Mouse (Mus musculus) kidney, postnatal 36 days (tissue): ENCODE measurements around the gene Gdpd1.
"Not testable (repeated sequence)": the region's sequence is repeated elsewhere in the genome, so short reads cannot be mapped to it uniquely, and the experiment has no call there.

Source experiments
- DNase-seq, 2 experiments: peaks; one replicate each; pipeline ENCODE4 v3.0.0; 2021 to 2022; ENCODE audit warnings: mixed read lengths in 2 of 2

Gdpd1 gene

DNA sequence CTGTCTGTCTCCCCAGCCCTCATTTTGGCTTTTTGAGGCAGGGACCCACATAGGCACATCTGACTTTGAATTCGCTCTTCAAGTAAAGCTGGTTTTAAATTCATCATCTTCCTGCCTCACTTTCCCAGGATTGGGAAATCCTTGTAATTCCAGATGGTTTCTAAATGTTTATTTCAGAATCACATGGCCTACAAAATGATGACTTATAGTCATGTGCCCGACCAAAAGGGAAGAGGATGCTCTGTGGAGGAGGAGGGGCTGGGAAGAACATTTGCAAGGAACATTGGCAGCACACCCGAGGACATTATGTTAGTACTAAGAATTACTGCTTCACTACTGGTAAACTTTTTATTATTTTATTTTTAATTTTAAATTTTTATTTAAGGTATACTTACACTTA, 48.5 kb downstream of the Gdpd1 start:
- DNase-seq: peak in 1 of 2 experiments; percentile 45

DNA sequence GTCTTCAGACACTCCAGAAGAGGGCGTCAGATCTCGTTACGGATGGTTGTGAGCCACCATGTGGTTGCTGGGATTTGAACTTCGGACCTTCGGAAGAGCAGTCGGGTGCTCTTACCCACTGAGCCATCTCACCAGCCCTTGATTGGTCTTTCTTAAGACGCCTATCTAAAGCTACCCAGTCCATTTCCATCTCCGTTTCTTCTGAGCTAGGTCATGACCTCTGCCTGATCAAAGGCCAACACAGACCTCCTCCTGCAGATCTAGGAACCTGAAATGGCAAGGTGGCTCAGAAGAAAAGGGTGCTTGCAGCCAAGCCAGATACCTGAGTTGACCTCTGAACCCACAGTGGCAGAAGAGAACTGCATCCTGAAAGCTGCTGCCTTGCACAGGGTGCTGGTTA, 50.6 kb downstream of the Gdpd1 start:
- DNase-seq: not testable (repeated sequence)

GRCm38 (mm10) chr11:87022765-87023164, 51.1 kb downstream of the Gdpd1 start:
- no peak for DNase-seq

DNA sequence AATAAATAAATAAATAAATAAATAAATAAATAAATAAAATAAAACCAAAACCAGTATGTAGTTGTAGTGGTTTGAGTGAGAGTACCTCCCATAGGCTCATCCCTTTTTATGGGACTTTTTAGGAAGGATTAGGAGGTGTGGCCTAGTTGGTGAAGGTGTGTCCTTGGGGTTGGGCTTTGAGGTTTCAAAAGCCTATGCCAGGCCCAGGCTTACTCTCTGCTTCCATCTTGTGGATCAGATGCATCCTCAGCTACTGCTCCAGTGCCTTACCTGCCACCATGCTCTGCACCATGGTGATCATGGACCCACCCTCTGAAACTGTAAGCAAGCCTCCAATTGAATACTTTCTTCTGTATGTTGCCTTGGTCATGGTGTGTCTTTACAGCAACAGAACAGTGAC, 52.3 kb downstream of the Gdpd1 start:
- no peak for DNase-seq

DNA sequence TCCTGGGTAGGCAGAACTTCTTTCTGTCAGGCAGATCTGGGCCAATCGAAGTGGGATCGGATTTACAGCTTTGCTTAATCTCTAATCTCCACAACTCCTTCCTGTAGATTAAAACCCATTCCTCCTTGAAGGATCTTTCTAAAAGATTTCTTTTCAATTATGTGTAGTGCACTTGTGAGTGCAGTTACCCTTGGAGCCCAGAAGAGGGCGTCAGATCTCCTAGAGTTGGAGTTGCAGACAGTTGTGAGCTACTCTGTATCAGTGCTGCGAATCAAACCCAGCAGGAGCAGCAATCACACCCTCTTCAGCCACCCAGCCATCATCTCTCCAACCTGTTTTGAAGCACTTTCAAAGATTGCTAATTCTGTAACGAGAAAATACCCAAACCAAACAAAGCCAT, 53.4 kb downstream of the Gdpd1 start:
- no peak for DNase-seq

GRCm38 (mm10) chr11:87019431-87019830, 54.4 kb downstream of the Gdpd1 start:
- no peak for DNase-seq

DNA sequence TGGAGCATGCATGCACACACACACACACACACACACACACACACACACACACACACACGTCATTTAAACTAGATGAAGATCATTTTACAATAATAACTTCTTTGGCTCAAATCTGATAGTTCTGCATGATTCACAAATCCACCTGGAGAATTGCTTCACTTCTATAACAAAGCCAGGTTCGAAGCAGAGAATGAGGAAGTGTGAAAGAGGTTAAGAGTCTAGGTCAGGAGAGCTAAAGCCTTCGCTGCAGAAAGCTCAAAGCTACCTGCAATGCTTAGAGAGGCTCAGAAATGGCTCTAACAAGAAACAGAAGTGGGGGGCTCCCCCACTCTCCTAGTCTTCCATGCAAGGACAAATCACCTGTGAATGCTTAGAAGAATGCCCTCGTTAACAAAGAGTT, 55.8 kb downstream of the Gdpd1 start:
- DNase-seq: no peak

DNA sequence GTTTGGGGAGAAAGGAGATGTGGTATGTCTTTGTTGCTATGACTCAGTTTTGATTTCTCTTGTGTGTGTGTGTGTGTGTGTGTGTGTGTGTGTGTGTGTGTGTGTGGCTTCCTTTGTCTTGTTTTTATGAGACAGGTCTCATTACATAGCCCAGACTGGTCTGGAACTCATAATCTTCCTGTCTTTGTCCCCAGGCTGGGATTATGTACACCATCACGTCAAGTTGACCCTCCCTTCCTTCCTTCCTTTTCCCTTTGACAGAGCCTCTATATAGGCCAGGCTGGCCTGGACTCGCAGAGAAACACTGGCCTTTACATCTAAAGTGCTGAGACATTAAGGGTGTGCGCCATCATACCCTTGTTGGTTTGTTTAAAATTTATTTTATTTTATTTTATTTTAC, 58.2 kb downstream of the Gdpd1 start:
- peak in 1 of 2 experiments; percentile 38 for DNase-seq

GRCm38 (mm10) chr11:87010476-87010875, 63.4 kb downstream of the Gdpd1 start:
- DNase-seq: peak; percentile 64 to 77

GRCm38 (mm10) chr11:87007371-87007770, 66.5 kb downstream of the Gdpd1 start:
- no peak for DNase-seq

- DNase-seq: peak in 1 of 2 experiments; percentile 22
Observed at GRCm38 (mm10) chr11:87004960-87005755, 68.7 kb downstream of the Gdpd1 start.

GRCm38 (mm10) chr11:87002078-87002829, 71.6 kb downstream of the Gdpd1 start:
- no peak for DNase-seq

DNA sequence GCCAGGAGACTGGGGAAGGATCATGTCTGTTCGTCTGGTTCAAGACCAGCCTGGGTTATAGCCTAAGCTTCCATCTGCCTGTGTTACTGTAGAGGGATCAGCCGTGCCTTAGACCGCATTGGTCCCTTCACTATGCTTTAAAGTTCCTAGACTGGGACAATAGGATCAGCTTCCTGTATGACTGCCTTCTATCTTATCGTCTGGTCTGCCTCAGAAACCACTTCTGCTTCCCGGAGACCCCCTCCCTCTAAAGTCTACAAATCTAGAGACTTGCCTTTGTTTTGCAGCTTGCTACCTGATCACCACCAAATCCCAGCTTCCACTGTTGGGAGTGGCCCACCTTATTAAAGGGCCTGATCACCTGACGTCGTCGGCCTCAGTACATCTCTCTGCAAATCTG, 72.6 kb downstream of the Gdpd1 start:
- DNase-seq: no peak

DNA sequence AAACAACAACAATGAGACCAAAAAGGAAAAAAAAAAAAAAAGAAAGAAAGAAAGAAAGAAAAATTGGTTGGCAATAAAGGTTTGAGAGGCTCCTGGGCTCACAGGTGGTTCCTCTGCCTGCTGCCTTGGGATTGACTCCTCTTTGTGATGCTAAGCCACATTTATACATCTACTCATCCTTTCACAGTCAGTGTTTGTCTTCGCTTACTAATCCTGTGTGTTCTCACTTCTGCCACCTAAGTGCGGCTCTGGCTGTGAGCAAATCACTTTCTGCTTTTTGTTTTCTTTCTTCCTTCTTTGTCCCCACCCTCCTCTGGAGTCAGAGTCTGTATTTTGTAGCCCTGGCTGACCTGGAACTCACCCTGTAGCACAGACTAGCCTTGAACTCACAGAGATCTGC, 77.6 kb downstream of the Gdpd1 start:
- no peak for DNase-seq

GRCm38 (mm10) chr11:86995625-86996221, 78.1 kb downstream of the Gdpd1 start:
- peak; percentile 65 to 70 for DNase-seq

DNA sequence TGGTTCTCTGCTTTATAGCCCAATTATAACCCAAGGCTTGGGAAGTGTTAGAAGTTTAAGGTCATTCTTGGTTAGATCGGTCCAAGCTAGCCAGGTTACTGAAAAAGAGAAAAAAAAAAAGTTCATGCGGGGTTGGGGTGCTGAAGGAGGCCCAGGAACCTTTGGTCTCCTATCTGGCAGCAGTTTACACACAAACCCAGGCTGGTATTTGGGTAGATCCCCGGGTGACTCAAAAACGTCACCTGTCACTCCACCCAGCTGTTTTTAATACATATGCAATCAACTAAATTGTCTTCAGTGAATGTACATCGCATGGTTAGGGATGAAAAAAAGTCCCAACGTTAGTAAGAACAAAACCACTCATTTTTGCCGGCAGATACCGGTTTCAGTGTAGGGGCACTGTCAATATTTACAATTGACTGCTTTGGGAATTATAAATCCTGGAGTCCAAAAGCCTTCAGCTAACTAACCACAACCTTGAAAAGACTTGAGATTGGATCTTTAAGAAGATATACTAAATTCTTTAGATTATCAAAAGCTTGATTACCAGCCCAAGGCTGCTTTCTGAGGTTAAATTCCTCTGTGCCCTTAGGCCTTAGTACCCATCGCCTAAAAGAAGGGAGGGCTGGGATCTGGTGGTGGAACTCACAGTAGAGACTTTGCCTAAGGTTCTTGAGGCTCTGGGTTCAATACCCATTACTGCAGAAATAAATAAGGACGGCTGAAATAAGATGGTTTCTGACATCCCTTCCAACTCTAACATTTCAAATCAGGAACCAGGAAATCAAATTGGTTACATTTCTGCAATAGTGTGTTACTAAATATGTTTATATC, 78.9 kb downstream of the Gdpd1 start:
- no peak for DNase-seq

GRCm38 (mm10) chr11:86994330-86994729, 79.5 kb downstream of the Gdpd1 start:
- DNase-seq: peak; percentile 61 to 64

DNA sequence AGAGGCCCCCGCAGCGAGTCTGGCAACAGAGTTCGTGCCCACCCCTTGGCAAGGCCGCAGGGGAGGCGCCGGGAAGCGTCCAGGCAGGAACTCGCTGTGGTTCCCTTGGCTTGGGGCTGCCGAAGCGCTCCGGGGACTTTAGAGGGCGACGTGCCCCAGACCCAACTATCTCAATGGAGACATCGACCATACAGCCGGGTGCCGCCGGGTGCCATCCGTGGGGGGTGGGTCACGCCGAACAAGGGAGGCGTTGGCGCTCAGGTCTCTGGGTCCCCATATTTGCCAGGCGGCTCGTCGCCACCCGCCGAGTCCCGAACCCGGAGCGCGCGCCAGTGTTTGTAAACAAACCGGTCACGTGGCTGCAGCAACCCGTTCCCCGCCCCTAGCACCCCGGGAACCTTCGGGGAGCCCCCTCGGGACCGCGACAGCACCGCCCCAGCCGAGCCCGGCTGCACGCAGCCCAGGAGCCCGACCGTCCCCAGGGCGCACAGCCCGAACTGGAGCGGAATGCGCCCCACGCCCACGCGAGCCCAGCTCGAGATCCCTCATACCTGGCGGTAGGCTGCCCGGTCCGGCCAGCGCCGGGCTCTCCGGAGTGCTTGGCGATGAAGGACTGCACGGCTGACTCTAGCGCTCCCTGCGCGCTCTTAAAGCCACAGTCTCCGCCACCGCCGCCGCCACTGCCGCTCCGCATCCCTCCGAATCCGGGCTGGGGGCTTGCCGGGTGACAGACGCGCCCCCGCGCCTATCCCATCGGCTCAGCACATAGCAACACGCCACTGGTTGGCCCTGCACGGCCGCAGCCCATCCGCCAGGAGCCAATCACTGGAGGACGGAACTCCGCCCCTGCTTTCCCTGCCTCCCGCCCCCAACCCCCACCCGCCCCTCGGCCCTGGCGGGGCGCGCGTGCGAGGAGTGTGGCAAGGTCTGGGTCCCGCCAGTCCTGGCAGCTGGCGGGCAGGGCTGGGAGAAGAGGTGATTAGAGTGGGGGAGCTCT, 80.5 kb downstream of the Gdpd1 start, which contains the start of gene Ypel2:
Gene Ypel2 (minus strand): TSS at position 667 of the 997 bp plus-strand sequence.
- peak; percentile 98 to 99 for DNase-seq

GRCm38 (mm10) chr11:86992461-86992988, 81.3 kb downstream of the Gdpd1 start:
- no peak for DNase-seq

- no peak for DNase-seq
Observed at GRCm38 (mm10) chr11:86991241-86991640, 82.6 kb downstream of the Gdpd1 start.

DNA sequence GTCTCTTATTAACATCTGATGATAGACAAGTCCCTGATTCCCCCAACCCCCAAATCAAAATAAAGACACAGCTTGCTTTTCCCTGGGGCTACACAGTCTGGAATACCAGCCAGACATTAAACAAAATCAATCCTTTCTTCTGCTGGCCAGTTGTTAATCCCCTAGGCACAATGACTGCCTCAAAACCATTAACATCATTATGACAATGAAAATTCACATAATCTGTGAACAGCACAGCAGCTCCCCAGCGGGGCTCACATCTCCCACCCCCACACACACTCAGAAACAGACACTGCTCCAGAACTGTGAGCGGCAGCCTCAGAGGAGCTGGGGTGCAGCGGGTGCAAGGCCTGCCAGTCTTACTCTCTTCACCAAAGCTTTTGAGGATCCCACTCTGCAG, 83.6 kb downstream of the Gdpd1 start:
- no peak for DNase-seq
